Mouse (Mus musculus) urinary bladder, adult 18-20 months (tissue): ENCODE results near the gene Ctrb1.

Experiments
- DNase-seq, 2 experiments: peaks; one replicate each; pipeline ENCODE4 v3.0.0; 2022; ENCODE audit warnings: low spot score in 2 of 2, mixed read lengths in 2 of 2

Gene Ctrb1

DNA sequence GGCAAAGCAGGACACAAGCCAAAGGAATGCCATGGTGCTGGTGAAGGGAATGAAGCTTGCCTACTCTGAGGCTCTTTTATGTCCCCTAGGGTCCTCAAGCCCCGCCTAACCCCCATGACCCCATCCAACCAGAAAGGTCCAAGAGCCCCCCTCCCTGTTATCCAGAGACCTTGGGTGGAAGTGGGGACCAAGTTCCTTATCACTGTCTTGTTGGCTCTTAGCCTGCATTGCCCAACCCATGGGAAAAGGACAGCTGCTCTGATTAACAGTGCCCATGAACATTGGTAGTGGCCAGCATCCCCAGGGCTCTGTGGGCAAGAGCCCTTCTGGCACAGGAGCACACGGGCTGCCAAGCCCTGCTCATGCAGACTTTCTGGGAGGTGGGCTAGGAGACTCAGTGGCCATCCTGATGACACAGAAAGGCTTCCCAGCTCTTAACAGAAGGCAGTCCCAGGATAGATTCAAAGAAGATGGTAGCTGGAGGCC is at the start of gene Ctrb1:
Gene Ctrb1 (minus strand): TSS at position 51 of the 486 bp plus-strand sequence.
- no peak for DNase-seq

DNA sequence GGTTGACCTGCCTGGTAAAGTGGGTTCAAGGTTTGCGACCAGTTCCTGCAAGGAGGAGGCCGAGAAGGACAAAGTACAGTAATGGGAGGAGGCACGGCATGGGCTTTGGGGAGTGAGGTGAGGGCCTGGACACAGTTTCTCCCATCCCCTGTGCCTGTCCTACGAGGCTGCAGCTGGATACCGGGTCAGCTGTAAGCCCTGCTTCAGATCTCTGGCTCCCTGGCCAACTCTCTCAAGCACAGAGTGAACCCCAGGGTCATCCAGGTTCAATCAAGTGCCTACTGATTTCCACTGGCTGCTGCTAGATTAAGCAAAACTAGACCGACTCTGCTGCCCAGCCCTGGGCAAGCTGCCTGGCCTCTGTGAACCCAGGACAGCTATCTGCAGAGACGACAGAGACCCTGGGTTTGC is 49.5 kb upstream of the Ctrb1 start:
- DNase-seq, result no peak

DNA sequence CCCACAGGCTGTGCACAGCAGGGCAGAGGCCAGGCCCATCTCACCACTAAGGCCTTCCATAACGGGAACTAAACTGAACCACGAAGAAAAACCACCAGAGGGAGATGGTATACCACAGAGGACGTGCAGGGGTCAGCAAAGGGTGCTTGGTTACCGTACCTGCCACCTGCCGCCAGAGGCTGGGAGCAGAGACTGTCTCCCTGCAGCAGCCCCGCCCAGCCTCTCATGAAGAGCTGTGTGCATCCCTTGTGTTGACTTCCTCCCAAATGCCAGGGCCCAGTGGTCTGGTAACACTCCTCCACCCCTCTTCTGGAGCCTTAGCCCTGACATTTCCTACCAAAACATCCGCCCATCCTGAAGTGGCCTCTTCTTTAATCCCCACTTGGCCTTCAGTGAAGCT is 48.8 kb upstream of the Ctrb1 start:
- no peak for DNase-seq

DNA sequence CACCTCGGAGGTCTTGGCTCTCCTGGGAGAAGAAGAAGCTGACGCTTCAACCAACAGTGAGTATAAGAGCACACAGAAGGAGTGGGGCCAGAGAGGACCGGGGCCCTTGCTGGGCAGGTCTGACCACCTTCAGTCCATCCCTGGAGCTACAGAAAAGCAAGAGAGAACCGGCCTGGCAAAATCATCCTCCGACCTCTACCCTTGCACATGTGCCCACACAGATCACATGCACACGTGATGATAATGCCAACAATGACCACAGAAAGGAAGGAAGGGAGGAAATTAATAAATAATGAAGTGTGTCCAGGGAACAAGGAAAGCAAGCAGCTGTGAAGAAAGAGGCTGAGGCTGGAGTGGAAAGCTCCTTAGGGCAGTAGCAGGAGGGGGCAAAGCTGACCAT is 48.1 kb upstream of the Ctrb1 start:
- no peak for DNase-seq

DNA sequence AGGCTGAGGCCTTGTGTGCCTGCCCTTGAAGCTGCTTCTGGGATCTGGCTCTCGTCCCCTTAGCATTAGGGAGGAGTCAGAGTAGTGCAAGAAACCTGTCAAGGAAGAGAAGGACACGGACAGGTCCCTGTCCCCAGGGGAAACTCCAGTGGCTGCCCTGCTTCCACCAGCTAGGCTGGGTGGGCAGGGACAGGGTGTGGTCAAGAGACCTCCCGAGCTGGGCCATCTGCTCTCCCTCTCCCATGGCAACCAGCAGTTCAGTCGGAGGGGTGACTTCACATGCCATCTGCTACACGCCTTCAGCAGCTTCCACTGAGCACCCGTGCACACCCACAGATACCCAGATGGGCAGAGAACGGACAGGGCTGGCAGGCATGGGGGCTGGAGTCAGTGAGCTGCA is 45.5 kb upstream of the Ctrb1 start:
- no peak for DNase-seq

DNA sequence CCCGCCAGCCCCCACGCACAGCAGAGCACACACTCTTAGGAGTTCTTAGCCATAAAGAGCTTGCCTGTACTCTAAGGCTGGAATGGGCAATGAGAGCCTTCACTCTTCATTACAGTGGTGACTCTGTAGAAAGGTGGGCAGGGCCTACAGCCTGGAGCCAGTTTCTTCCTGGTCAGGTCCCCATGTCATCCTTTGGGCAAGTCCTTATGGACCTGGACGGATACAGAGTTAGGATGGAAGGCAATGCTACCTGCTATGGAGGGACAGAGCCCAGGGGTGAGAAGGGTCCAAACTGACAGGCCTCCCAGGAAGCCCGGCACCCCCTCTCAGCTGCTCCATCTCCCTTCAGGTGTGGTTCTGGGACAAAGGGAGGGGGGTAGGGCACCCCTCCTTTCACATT is 45.0 kb upstream of the Ctrb1 start:
- DNase-seq, result no peak

DNA sequence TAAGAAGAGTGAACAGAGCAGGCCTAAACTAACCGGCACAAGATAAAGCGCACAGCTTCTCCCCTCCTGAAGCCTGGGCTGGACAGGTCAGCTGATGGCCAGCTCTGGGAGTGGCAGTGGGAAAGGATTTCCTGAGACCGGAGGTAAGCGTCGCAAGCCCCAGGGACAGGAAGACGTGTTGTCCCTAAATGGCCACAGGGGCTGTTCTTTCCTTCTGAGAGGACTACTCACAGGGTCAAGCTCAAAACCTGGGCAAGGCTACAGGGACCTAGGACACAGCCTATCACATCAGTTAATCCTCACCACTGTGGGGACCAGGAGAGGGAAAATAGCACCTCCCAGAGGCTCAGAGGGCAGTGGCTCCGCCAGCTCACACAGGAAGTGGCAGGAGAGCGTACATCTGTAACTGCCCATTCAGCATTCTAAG is 44.5 kb upstream of the Ctrb1 start:
- DNase-seq, result no peak

DNA sequence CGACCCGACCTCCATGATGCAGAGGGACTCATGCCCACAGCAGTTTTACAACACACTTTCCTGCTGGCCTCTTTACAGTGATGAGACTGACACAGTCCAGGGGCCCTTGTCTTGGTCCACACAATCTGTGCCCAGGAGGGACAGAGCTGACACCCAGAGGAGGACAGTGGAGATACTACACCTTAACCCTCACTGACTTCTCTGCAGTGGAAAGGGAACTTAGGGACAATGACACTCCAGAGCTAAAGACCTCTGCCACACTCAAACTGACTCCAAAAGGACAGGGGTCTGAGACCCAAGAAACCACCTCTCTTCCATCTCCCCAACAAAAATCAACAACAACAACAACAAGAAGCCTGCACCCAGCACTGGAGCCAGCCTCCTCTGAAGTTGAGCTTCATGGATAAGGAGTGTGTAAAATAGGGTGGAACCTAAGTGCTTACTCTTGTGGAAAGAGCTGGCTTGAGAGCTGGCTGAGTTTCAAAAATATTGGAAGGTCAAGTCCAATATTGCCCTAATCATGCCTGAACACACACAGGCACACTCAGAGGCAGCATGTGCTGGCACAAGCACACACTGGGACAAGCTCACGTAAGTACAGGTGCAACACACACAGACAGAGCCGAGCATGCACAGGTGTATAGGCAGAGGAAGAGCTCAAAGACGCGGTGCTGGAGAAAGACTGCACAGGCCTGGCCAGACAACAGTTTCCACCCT is 43.6 kb upstream of the Ctrb1 start:
- DNase-seq, result no peak

DNA sequence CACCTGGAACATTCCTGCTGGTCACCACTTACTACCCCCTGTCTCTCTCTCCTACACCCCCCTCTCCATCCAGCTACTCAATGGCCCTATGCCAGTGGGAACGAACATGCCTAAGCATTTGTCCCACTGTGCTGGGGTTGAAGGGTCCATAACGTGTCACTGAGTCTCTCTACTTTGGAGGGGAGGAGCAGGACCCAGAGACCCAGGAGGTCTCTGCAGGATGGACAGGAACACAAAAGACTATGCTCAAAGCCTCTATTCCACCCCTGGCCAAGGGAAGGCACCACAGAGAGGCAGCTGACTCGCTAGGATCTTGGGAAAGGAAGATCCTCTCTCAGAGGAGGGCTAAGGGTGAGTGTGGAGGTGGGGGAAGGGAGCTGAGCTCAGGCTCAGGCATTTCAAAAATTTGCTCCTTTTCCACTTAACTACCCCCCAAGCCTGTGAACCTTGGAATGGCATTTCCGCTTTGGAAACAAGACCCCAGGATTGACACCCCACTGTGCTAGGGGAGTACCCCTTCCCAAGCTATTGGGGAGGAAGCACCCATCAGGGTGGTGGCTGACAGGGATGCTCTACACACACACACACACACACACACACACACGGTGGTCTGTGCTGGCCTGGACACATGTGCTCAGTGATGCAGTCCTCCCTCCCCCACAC is 42.9 kb upstream of the Ctrb1 start:
- no peak for DNase-seq

DNA sequence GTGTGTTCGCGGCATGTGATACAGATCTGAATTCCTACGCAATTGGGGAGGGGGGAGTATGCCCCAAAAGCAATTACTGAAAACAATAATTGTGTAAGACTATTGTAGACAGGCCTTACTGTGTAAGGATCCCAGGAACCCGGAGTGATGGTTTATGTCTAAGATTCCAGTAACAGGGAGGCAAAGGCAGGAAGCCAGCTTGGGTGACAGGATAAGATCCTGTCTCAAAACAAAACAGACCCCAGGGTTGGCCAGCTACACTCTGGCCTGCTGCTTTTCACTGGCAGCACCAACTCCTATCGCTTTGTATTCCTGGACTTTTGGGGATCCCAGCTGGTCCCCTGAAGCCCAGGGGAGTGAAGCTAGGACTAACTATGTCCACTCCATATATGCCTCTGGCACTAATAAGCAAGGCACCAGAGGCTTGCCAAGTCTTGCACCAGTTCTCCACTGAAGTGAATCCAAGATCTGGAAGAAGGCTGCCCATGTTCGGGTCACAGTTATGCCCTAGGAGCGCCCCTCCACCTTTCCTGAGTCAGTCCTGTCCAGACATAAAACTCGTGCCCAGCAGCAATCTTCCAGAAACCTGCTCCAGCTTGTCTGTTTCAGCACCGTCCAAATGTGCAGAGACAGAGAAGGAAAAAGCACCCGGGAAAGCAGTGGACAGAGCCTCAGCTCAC is 41.7 kb upstream of the Ctrb1 start:
- DNase-seq, result no peak

DNA sequence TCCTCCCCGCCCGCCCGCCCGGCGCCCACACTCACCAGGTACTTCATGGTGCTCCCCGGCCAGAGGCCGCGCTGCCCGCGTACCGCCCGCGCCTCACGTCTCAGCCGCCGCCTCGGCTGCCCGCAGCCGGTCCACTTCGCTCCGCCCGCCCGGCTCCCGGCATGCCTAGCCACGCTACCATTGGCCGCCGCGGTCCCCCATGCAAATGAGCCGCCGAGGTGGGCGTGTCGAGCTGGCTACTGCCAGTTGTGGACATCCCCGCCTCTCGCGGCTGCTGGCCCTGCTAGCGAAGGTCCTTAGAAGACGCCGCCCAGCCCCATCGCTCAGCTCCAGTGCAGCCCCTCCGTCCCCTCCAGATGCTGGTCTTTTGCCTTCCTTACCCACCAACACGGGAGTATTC is 41.2 kb upstream of the Ctrb1 start:
- peak; percentile 95 to 97 for DNase-seq

DNA sequence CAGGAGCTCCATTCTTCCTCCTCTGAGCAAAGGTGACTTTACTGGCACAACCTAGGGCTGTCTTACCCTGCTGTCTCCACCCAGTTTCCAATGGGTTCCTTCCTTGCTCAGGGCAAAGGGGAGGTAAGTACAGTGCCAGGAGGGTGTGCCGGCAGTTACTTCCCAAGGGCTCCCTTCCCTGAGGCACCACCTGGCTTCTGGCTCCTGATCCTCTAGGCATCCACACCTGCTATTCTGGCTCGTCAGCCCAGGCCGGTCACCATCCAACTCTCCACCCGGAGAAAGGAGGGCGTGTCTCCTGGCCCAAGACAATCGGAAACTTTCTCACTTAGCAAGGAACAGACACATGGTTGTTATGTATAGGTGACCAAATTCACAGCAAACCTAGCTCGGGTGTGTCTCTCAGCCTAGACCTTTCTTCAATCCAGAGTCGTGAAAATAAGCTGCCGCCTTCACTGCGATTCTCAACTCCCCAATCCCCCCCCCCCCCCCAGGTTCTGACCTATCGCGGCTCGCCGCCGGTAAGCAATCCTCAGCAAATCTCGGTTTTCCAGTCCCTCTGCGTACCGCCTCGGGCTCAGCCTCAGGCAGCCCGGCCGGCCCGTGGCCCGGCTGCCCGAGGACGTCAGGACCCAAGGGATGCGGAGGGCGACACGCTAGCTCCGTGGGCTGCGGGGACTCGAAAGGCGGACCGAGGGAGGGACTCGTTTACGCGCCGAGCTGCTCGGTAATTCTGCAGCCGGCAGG is 40.6 kb upstream of the Ctrb1 start:
- DNase-seq, result no peak

DNA sequence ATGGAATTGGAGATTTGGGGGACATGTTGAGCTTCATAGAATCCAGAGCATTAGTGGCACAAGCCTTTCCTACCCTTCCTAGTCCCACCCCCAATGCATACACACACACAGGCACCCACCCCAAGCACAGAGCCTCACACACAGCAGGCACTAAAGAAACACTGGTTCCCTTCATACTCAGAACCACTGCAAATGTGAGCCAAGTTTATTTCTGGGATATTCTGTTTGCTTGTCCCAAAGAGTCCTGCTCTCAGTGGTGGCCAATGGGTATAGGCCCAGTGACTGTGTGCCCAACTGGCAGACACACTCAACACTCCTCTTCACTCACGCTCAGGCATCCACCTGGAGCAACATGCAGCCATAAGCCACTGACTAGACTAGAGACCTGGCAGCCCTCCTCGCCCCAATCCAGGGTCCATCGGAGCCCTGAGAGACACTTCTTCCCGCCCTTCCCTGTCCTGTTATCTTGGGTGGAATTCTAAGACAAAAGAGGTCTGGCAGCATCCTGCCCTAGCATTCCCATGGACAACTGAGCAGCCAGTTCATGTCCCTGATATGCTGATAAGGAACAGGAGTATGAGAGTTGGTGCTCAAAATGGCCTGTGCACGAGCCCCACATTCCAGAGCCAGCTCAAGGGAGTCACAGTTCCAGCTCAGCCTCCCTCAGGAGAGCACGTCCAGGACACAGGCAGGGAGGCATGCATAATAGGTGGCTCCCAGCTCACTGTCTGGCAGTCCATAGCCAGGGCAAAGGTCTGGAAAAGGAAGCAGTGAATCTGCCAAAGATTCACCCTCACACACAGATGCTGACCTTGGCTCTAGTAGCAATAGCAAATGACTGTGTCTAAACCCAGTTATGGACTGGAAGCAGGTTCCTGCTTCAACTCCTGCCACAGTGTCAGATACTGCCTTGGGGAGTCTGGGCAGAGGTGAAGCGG is 38.7 kb upstream of the Ctrb1 start:
- DNase-seq, result no peak

DNA sequence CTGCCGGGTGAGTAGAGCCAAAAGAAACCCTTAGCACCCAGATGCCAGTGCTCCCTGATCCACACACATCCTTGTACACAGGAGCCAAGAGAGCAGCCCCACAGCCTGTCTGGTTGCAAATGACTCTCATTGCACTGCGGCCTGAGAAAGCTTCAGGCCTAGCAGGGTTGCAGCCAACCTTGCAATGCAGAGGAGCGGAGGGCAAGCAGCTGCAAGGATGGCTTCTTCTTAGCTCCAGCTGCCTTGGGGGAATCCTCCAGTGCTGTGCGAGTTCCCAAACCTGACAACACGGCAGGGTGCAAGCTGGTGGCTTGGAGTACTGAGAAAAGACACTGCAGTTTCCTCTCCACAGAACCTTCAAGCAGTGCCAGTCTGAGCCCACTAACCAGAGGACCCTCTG is 37.7 kb upstream of the Ctrb1 start:
- DNase-seq, result no peak

DNA sequence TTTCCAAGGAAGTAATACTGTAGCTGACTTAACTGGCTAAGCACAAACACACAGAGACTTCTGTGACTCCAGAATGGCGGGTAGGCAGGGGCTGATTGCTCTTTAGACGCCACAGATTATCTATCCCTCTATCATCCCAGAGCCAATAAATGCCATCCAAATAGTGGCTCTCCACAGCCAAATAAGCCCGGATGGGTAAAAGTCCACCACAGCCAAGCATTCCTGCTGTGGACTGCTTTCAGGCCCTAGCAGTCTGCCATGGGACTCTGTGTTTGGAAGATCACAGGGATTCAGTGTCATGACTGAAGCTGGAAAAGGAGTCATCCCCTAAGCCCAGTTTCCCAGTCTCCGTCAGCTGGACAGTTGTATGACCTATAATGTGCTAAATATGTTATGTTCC is 36.7 kb upstream of the Ctrb1 start:
- no peak for DNase-seq

DNA sequence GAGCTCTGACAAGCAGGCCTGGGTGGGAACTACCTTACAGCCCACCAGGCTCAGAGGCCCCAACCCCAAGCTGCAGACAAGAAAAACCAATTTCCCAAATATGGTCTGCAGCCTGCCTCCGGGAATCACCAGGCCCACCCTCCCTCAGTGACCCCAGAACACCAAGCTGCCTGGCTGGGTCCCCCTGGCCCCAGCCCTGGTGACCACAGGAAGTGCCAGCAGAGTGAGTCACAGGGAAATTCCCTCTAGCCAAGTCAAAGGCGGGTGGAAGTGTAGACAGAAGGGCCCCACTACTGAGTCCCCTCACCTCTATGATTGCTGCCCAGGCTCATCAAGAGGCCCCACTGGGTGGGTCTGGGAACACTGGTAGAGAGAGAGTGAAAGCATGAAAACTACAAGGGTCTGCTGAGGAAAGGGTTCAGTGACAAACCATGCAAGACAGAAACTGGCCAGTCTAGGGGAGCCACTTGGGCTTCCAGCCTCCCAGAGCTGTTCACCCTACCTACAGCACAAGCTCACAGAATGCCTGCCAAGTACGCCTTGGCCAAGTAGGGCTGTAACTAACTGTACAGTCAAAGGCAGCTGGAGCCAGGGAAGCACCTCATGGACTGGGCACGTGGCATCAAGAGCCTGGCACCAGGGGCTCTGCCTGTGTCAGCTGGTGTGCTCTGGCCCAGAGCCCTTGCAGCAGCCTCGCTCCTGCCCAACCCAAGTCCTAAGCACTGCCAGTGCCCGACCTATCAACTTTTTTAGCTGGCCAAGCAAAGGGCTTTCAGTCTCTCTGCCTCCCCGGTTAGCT is 35.5 kb upstream of the Ctrb1 start:
- DNase-seq, result peak in 1 of 2 experiments; percentile 62

DNA sequence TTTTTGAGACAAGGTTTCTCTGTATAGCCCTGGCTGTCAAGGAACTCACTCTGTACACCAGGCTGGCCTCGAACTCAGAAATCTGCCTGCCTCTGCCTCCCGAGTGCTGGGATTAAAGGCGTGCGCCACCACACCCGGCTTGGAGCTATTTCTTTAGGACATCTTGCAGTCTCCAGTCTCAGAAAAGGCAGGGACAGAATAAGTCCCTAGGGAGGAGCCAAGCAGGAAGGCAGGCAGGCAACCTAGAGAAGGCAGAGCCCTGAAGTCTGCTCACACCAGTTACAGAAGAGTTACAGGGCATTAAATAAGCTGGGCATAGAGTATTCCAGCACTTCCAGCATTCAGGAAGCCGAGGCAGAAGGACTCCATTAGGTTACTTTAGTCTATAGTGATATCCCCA is 34.5 kb upstream of the Ctrb1 start:
- DNase-seq, result no peak

DNA sequence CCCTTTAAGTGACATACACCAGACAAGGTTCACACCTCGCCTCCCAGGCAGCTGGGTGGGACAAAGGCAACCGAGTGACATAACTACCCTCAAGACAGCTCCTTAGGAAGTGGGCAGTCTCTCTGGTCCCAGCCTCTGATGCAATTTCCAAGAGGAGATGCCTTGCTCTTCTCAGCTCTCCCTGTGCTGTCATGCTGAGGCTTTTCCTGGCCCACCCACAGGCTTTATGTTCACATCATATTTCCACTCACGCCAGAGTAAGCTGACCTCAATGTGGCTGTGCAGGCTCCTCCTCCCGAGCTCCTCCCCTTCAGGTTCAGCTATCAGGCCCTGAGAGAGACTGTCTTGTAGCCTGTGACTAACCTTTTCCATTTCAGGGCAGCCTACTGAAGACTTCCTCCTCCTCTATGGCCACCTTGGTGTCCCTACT is 29.3 kb upstream of the Ctrb1 start:
- DNase-seq, result no peak

DNA sequence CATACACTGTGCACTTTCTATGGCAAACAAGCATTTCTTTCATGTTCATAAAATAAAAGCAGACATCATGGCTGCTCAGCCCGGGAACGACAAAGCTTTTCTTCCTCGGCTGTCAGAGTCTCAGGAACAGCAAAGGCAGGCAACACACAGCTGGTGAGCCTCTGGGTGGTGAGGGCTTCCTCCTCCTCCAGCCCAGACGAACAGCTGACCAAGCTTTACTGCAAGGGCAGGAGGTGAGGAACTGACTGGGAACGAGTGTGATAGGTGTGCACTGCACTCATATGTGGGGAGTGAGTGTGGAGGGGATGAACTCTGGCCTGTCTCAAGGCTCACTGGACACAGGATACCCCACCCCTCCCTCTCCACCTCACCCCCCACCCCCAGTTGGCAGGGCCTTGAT is 28.1 kb upstream of the Ctrb1 start:
- no peak for DNase-seq

DNA sequence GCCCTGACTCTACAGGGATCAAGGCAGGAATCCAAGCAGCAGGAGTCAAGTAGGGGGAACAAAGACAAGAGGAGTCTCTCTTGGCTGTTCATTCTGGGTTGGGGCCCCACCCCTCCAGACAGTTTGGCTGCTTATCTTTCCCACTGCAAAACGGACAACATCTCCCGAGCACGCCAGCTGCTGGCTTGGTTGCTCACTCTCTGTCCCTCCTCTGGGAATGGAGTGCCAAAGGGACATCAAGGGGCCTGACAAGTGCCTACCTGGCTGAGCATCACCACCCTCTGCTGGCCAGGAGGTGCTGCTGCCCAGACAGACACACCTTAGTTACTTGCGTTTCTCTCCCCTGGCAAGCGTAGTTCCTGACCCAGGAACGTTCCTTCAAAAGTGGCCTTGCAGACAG is 27.1 kb upstream of the Ctrb1 start:
- DNase-seq, result no peak
